Mouse (Mus musculus) urinary bladder, postnatal 25 days (tissue): ENCODE results near the gene Dlgap1.

Experiments
- DNase-seq: peaks from one replicate; pipeline ENCODE4 v3.0.0; 2022; ENCODE audit warnings: low spot score

Dlgap1 gene

GRCm38 (mm10) chr17:69969021-69969815, at the start of gene Dlgap1:
Dlgap1 (plus strand) TSS chr17:69969073.
- peak; percentile 36 for DNase-seq

DNA sequence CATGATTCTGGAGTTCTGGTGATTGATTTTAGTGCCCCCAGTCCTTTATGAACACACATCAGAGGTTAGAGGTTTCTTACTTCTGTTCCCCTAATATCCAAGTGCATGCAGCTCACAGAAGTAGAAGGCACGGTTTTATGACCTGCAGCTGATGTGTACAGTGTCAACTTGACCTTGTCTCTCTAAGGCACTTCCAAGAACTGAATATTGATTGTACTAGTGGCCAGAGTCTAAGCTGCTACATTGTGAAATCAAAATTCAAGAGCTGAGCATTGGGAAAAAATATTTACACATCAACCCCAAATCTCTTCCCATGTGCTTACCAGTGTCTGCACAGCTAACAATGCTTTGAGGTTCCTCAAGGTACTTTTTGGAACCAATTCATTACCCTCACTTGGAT, 13.9 kb upstream of the Dlgap1 start:
- no peak for DNase-seq

GRCm38 (mm10) chr17:69969816-69970750, 1.2 kb downstream of the Dlgap1 start:
- no peak for DNase-seq

DNA sequence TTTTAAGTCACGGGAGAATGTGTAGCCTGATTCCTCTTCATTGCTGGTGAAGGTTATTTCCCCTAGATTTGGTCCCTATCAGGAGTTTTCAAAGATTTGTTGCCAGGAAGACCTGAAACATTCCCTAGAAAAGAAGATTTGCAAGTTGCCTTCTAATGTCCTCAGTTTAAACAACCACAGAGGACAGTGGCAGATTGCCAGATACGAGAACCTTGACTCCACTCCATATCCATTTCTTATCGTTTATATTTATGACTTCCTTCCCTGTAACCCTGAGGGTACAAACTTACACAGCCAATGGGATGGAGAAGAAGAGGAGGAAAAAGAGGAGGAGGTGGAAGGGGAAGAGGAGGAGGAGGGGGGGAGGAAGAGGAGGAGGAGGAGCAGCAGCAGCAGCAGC, 4.2 kb downstream of the Dlgap1 start:
- no peak for DNase-seq

DNA sequence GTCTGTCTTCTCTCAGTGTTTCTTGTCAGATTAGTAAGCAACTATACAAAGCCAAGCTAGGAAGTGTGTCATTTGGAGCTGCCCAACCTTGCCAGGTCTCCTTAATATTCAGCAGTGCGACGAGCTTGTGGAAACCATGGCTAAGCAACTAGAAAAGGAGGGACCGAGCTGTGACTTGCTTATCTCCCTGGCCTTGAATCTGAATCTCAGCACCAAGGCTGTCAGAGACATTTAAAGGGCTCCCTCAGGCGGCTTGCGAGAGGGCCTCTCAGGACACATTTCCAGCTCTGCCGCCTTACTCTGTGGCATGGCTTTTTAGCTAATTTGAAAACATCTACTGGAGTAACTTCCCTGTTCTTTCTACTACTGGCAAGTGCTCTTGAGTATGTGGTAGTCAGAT, 5.1 kb downstream of the Dlgap1 start:
- no peak for DNase-seq

GRCm38 (mm10) chr17:69982236-69982923, 13.5 kb downstream of the Dlgap1 start:
- no peak for DNase-seq

DNA sequence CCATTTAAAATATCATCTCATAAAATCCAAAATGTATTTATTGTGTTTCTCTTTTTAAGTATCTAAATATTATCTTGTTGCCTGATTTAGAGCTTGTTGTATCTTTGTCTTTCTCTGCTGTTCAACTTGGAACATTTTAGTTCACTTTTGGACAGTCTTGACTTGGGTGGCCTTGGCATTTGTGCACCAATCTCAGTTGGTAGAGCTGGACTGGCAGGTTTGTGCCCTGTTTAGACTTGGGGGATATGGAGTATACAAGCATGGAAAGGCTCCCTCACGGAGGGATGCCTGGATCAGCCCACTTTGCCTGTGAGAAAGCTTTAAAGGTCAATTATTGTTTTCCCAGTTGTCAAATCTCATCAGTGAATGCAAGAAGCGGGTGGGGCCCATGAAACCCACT, 27.5 kb downstream of the Dlgap1 start:
- no peak for DNase-seq

- DNase-seq = no peak
These were observed 33.2 kb downstream of the Dlgap1 start for GRCm38 (mm10) chr17:70002026-70002425.

DNA sequence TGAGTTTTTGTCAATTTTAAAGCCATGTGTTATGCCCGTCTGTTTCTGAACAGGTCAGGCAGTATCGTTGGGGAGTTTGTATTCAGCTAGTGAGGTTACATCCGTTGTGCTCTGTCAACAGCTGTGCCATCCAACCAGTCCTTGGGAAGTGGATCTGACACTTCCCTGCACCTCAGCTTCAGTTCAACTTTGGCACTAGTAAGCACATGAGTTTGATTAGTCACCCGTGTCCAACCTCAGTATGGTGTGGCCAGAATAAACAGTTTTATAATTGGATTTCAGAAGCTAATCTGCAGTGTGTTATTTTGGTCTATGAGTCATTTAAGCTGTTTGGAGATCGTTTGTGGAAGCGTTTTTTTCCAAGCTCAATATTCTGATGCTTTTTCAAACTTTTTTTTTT, 35.8 kb downstream of the Dlgap1 start:
- DNase-seq = no peak

DNA sequence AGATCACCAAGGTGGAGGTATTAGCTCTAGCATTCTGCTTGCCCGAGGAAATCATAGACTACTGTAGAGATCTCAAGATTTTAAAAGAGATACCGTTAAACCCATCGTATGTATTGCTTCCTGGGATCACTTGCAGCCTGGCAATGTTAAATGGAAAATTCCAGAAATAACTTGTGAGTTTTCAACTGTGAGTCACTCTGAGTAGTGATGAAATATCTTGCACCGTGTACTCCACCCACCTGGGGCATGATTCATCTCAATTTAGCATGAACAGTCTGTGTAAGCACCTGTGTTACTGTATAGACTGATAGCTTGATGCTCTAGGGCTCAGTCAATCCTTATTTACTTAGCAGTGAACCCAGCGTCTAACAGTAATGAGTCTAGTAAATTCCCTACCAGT, 38.7 kb downstream of the Dlgap1 start:
- DNase-seq = no peak

DNA sequence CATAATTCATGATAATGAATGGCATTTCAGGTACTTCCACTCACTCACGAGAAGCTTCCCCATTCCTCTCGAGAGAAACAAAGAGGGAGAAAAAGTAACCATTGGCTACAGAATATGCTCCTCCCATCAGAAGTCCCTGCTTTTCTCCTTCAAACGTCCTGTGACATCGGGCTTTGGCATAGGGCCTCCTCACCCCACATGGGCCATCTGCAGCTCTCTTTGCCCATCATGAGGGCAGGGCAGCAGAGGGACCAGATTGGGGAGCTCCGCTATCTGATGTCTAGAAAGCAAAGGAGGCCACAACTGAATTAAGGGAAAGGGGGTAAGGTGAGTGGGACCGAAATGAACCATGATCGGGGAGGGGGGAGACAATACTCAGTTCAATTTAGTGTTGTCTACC, 47.6 kb downstream of the Dlgap1 start:
- DNase-seq = no peak

GRCm38 (mm10) chr17:70020376-70020775, 51.5 kb downstream of the Dlgap1 start:
- no peak for DNase-seq

GRCm38 (mm10) chr17:70022618-70023017, 53.7 kb downstream of the Dlgap1 start:
- DNase-seq = no peak

DNA sequence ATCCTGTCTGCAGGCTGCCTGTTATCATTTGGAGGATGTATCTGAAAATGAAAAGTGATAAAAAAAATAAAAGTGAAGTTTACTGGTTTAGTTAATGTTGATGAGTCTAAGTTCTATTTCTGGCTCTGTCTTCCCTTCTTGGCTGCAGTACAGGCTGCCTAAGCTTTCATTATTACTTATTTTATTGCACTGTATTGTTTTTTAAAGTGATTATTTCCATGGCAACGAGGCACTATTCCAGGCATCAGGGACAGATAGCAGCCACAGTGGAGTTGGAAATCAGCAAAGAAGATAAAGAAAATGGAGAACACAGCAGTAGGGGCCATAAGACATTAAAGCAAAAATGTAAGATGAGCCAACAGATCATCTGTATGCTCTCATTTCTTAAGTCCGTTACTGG, 66.0 kb downstream of the Dlgap1 start:
- no peak for DNase-seq

- DNase-seq = no peak
These were observed 72.0 kb downstream of the Dlgap1 start for GRCm38 (mm10) chr17:70040751-70041430.

GRCm38 (mm10) chr17:70068281-70068680, 99.4 kb downstream of the Dlgap1 start:
- DNase-seq = no peak

DNA sequence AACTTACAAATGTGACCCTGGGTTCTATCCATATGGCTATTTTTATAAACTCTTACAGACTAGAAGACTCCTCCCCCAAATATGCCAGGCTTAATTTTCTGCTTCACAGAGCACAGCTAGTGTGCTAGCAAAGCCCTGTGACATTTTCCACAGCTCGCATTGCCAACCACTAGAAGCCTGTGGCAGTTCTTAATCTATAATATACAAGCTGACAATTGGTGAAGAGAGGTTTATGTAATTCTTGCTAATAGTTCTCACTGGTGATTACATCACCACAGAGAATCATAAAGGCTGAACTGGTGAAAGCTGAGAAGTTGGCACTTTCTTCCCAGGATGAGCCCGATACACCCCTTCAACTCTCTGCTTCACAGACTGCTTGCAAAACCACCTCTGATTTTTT, 103.2 kb downstream of the Dlgap1 start:
- no peak for DNase-seq

GRCm38 (mm10) chr17:70088220-70088619, 119.3 kb downstream of the Dlgap1 start:
- DNase-seq = no peak

DNA sequence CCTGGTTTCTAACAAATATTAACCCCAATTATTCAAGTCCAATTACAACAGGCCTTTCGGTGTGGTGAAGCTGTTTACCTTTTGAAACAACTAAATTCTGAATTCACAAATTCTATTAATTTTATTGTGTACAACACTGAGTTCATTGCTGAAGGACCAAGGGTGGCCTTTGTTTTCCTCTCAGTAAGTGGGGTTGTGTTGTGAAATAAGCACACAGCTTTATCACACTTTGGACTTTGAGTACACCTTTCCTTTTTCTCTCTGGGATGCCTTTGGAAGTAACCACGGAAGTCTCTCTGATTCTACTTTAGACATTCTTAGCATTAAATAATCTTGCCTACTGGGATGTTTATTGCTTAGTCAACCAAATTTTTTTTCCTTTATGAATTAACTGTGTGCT, 121.9 kb downstream of the Dlgap1 start:
- no peak for DNase-seq

GRCm38 (mm10) chr17:70129151-70129550, 160.3 kb downstream of the Dlgap1 start:
- no peak for DNase-seq

DNA sequence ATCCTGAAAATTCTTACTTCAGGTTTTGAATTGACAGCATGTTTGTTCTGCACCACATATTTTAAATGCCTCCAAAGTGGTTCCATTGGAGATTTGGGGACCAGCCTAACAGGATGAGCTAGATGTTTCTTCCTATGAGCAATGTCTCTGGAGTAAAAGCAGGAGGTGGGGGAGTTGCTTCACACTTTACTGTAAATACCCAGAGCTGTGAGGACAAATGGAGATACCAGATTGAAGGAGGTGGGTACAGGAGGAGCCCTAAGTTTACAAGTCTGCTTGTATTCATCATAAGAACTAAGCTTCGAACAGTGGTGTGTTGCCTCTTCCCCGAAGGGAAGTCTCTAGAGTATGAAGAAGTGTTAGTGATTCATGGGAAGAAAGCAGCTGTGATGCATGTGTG, 201.0 kb downstream of the Dlgap1 start:
- DNase-seq = no peak

DNA sequence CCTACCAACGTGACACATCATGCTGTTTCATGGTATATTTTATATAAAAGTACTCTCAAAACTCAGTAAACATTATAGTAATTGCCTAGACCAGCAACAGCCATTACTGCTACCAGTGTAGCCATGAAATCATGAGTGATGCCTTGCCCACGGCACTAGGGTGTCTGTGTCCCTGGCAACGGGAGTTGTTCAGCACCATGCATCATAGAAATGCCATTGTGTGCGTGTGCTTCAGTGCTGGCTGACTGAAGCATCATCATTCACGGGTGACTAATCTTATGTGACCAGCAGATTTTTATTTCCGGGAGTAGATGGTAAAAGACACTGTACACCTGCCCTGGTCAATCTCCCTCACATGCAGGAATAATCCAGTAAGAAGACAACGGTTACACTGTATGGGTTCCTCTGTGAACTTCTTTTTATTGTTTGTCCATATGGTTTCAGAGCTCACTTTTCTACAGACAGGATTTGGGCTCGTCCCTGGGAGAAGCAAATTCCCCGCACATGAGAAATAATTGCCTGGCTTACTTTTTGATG, 203.7 kb downstream of the Dlgap1 start:
- no peak for DNase-seq
